In the genomic region with DNA sequence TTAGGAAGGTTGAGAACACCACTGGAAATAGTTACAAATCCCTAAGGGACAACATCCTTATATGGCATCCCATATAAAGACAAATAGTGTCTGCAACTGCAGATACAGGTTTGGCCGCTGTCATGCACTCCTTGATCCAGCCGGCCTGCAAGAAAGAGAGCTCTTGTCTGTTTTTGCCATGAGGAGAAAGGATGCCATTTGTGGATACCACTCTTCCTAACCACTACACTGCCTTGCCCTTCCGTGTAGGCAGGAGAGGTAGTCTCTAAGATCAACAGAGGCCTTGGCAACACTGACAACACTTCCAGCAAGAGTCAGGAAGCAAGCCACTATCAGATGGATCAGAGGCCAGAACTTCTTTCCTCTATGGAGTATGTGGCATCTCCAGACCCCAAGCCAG, we compare ENCODE assay signal across 9 mouse cellular contexts. TPM values are rescaled to one million over a fixed set of nuclear protein-coding genes. Genes with fewer than 3 reads are reported as not detected.
DNase-seq lines count a peak whose midpoint lies in the region; ATAC-seq and TF ChIP-seq lines count a peak whose summit lies in the region.
"Had no signal": no experiment of that assay in that cellular context is flagged by ENCODE, and none has a peak within 500 bp of the region (broad histone marks: within the 10 kb centered on the region; RNA-seq: fewer than 3 reads in every experiment).

Gene Ccdc78, plus strand, starts transcription at position 301 of the 400 bp plus-strand sequence.

- 74% methylated on average over 3 of the region's 3 CpGs for WGBS in heart, embryonic 12.5 days
- 92% methylated on average over 3 of the region's 3 CpGs for WGBS in forebrain, embryonic 14.5 days
- 71% methylated on average over 3 of the region's 3 CpGs for WGBS in liver, embryonic 15.5 days (ENCODE audit: insufficient replicate concordance)

- H3K4me1 ChIP-seq in heart, embryonic 12.5 days (replicated peaks), result peaks cover 32% of the 10 kb centered on the region
- H3K4me1 ChIP-seq in E14TG2a.4 (replicated peaks; ENCODE audit: low read depth, low read length), result peaks cover 34% of the 10 kb centered on the region
- peaks cover 13% of the 10 kb centered on the region for H3K4me1 ChIP-seq in forebrain, embryonic 14.5 days (ENCODE audit: control insufficient read depth, insufficient read depth, low read length)
- H3K4me1 ChIP-seq in liver, embryonic 15.5 days (replicated peaks), result peaks cover 28% of the 10 kb centered on the region

- peaks cover 57% of the 10 kb centered on the region for H3K36me3 ChIP-seq in heart, embryonic 12.5 days
- H3K36me3 ChIP-seq in E14TG2a.4 (ENCODE audit: insufficient read depth, low read length), result peaks cover 64% of the 10 kb centered on the region
- peaks cover 54% of the 10 kb centered on the region for H3K36me3 ChIP-seq in forebrain, embryonic 14.5 days (ENCODE audit: control insufficient read depth, insufficient read depth, low read length)
- H3K36me3 ChIP-seq in liver, embryonic 15.5 days (replicated peaks), result peaks cover 30% of the 10 kb centered on the region

- no peaks in the 10 kb centered on the region for H3K9me3 ChIP-seq in heart, embryonic 12.5 days (replicated peaks)
- H3K9me3 ChIP-seq in E14TG2a.4 (ENCODE audit: low read length), result no peaks in the 10 kb centered on the region
- H3K9me3 ChIP-seq in forebrain, embryonic 14.5 days (replicated peaks; ENCODE audit: control insufficient read depth, low read length), result no peaks in the 10 kb centered on the region
- no peaks in the 10 kb centered on the region for H3K9me3 ChIP-seq in liver, embryonic 15.5 days (replicated peaks)

- H3K27ac ChIP-seq in heart, embryonic 12.5 days (ENCODE audit: poor library complexity, severe bottlenecking), result peak within 1 kb of the TSS; percentile 90
- peak within 1 kb of the TSS; percentile 81 for H3K27ac ChIP-seq in forebrain, embryonic 14.5 days (ENCODE audit: low read depth, low read length)
- H3K27ac ChIP-seq in liver, embryonic 15.5 days (replicated peaks), result peak within 1 kb of the TSS; percentile 74

- peak within 1 kb of the TSS; percentile 84 for H3K4me2 ChIP-seq in heart, embryonic 12.5 days
- H3K4me2 ChIP-seq in forebrain, embryonic 14.5 days (ENCODE audit: low read length), result peak within 1 kb of the TSS; percentile 87
- peak within 1 kb of the TSS; percentile 87 for H3K4me2 ChIP-seq in liver, embryonic 15.5 days

- H3K9ac ChIP-seq in heart, embryonic 12.5 days, result peak within 1 kb of the TSS; percentile 90
- H3K9ac ChIP-seq in forebrain, embryonic 14.5 days (ENCODE audit: low read length), result peak within 1 kb of the TSS; percentile 86
- H3K9ac ChIP-seq in liver, embryonic 15.5 days, result peak within 1 kb of the TSS; percentile 68

- no peak for TF ChIP-seq CTCF in E14TG2a.4 (conservative IDR thresholded peaks at IDR 0.05; ENCODE audit: low read length)

- peak within 1 kb of the TSS; percentile 75 for H3K4me3 ChIP-seq in heart, embryonic 12.5 days
- H3K4me3 ChIP-seq in E14TG2a.4 (replicated peaks; ENCODE audit: low read length), result peak within 1 kb of the TSS; percentile 88
- peak within 1 kb of the TSS; percentile 64 for H3K4me3 ChIP-seq in forebrain, embryonic 14.5 days (ENCODE audit: low read depth, low read length)
- peak within 1 kb of the TSS; percentile 80 for H3K4me3 ChIP-seq in liver, embryonic 15.5 days (replicated peaks)

- no peak for DNase-seq in heart, postnatal 10 days
- DNase-seq in forebrain, embryonic 14.5 days (ENCODE audit: low spot score), result no peak
- no peak for DNase-seq in right cerebral cortex, postnatal 10 days (ENCODE audit: low spot score in 2 of 2)
- DNase-seq: cerebellum, adult 9-10 months had no signal

- no peak for ATAC-seq in heart, embryonic 12.5 days (ENCODE audit: insufficient number of reproducible peaks, low FRiP score)
- no peak for ATAC-seq in forebrain, embryonic 14.5 days
- no peak for ATAC-seq in liver, embryonic 15.5 days (ENCODE audit: insufficient read depth)
- no peak for ATAC-seq in frontal cortex, adult (ENCODE audit: low TSS enrichment)
- ATAC-seq in granulocyte monocyte progenitor cell, adult 5-6 weeks (replicated peaks; ENCODE audit: poor library complexity, severe bottlenecking), result no peak

- intact Hi-C loops in heart, postnatal 10 days (cut with DNase I), result no loop called here

- no peaks in the 10 kb centered on the region for H3K27me3 ChIP-seq in heart, embryonic 12.5 days (replicated peaks)
- H3K27me3 ChIP-seq in E14TG2a.4 (ENCODE audit: insufficient read depth, low read length), result no peaks in the 10 kb centered on the region
- H3K27me3 ChIP-seq in forebrain, embryonic 14.5 days (replicated peaks; ENCODE audit: control insufficient read depth, insufficient read depth, low read length), result no peaks in the 10 kb centered on the region
- H3K27me3 ChIP-seq in liver, embryonic 15.5 days, result no peaks in the 10 kb centered on the region

RNA-seq across cellular contexts. Expression of gene Ccdc78, which starts in this region (rescaled TPM):
- 0.37 and 0.41 TPM in 2 replicates for polyA plus RNA-seq in heart, embryonic 12.5 days (2016; fragmentation: Nextera tagmentation; extraction: Ambion mirVana)
- total RNA-seq in heart, postnatal 10 days (2021), result under 1 TPM in 1 of 2 experiments, not detected in 1; 0.14 TPM
- 0.14 TPM in 1 of 2 replicates, not detected in the other for polyA plus RNA-seq in forebrain, embryonic 14.5 days (2014; fragmentation: Nextera tagmentation; extraction: Ambion mirVana)
- polyA plus RNA-seq in liver, embryonic 15.5 days (2015; fragmentation: Nextera tagmentation; extraction: Ambion mirVana), result 0.03 and 0.07 TPM in 2 replicates
- total RNA-seq in granulocyte monocyte progenitor cell, adult 5-6 weeks (2014; fragmentation: Nextera tagmentation), result 0.45 TPM in 1 of 2 replicates, not detected in the other
- 0.52 TPM in 1 of 2 replicates, not detected in the other for total RNA-seq in granulocyte monocyte progenitor cell, adult 5-6 weeks (2017)
